Mouse (Mus musculus): Measurements from ENCODE around the gene Smpd2. TPM values are rescaled to one million over a fixed set of nuclear protein-coding genes. Genes with fewer than 3 reads are reported as not detected.

Smpd2 gene
- polyA plus RNA-seq (2014; fragmentation: Illumina TruSeq; extraction: RNeasy Lipid Tissue Mini Kit (QIAGEN cat#74804); ENCODE audit: low read depth, low replicate concordance): 5.0 TPM

DNA sequence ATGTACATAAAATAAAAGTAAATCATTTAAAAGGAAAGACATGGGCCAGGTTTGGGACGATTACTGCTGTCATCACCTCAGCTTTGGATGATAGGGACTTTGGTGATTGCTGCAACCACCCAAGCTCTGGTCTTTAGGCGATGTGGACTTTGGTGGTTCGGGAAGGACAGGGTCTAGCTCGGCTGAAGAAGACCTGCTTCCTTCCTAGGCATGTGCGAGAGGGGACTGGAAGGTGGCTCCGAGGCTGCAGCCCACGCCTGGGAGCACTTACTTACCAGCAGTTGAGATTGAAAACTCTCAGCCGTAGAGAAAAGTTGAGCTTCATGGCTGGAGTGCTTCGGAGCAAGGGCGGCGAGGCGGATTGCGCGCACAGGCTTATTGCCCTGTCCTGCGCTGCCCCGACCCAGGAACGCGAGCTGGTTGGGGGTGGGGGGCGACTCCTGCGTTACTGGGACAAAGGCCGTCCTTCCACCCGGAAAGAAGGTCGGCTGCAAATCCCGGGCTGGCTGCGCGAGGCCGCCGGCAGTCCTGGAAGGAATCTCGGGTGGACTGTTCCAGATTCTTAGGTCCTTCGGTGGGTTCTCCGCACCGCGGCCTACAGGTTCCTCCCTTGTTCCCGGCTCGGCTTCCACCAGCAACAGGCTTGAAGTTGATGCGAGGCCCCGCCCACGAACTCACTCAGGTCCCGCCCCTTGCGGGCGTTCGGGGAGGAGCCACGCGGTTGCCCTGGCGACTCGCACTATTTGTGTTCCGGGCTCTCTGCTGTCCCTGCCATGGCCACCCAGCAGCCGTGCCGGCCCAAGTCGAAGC lies at the start of gene Smpd2, which contains the start of gene Ppil6:
Gene Smpd2 (minus strand): TSS at position 662 of the 810 bp plus-strand sequence.
Gene Ppil6 (plus strand): TSS at position 732 of the 810 bp plus-strand sequence.

DNA sequence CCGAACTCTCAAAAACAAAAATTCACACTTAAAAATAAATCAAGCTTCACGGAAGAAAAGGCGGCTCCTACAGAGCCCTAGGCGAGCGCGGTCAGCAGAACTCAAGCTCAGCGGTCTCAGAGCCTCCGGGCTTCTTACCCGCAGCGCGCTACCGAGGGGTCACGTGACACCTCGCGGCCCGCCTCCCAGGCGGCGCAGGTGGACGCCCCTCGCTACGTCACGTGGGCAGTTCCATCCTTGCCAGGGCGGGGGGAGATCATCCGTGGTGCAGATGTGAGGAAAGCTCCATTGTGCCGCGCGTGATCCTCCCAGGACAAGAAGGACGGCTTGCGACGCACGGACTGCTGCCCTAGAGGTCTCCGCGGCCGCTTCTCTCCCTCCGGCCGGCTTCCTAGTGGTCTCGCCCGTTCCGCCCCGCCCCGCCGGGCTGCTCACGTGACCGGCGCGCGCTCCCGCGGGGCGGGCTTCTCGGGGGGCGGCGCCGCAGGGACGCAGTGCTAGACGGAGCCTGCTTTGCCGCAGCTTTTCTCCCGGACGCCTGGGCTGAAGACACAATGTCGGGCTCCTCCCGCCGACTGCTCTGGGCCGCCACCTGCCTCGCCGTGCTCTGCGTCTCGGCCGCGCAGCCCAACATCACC lies 28.9 kb upstream of the Smpd2 start, which contains the start of gene Cd164:
Gene Cd164 (plus strand): TSS at position 434 of the 638 bp plus-strand sequence.

DNA sequence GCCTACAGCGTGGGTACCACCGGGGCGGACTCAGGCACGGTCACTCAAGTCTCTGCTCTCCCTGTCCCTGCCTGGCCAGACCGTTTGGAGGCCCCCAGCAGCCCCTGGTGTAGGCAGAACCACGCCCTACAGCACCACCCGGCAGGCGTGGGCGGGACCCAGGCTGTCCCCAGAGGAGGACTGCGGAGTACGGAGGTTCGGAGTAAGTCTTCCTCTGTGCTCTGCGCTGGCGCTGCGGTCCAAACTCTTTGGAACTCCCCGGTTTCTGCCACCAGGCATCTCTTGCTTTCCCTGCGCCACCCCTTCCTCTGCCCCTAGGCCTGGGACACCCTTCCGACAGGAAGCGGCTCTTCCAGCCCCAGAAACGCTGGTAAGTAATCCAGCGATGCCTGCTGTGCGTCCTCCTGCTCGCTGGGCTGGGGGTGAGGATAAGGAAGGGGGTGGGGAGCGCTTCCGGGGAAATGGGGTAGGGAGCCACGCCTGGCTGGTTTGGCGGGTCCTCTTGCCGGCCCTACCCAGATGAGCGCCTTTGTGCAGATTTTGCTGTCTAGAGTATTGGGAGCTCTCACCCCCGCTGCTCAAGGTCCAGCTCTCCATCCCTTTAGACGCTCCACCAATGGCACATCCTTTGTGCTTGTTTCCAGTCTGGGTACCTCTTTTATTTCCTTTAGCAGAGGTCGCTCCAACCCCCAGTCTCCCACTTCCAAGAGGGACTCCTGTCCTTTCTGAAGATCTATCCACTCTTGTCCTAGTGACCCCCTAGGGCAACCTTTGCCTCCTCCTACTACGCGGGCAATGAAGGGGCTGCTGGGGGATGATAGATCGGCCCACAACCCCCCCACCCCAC lies 13.8 kb downstream of the Smpd2 start, which contains the start of gene Mical1:
Gene Mical1 (plus strand): TSS at position 144 of the 847 bp plus-strand sequence.

DNA sequence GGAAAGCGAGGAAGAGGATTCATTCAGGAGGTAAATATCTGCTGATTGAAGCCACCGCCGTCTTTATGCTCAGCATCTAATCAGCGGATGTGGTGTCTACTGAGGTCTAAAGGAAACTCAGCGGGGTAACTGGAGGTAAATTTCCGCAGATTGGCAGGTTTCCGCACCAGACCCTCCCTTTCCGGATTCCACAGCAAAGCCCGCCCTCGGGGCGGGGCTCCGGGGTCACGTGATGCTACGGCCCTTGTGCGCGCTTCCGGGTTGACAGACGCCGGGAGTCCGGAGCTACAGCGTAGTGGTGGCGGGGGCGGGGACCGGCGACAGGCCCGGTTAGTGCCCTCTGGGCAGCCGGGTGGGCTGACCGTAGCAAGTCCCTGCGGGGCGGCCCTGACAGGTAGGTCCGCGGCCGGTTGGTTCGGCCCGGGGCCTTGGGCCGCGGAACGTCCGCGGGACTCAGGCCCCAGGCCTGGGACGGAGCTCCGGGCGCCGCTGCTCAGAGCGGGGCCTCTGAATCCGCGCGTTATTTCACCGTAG lies 40.0 kb downstream of the Smpd2 start, which contains the start of gene Zbtb24:
Gene Zbtb24 (plus strand): TSS at position 247 of the 534 bp plus-strand sequence.

Other genes with a start within 250 kb of the Smpd2 start
- 17.2 TPM for gene Fig4, start 187.1 kb downstream of the Smpd2 start, polyA plus RNA-seq (2014; fragmentation: Illumina TruSeq; extraction: RNeasy Lipid Tissue Mini Kit (QIAGEN cat#74804); ENCODE audit: low read depth, low replicate concordance)
- not detected for gene Ak9, start 186.4 kb downstream of the Smpd2 start, polyA plus RNA-seq (2014; fragmentation: Illumina TruSeq; extraction: RNeasy Lipid Tissue Mini Kit (QIAGEN cat#74804); ENCODE audit: low read depth, low replicate concordance)
- gene Zbtb24, start 40.0 kb downstream of the Smpd2 start, polyA plus RNA-seq (2014; fragmentation: Illumina TruSeq; extraction: RNeasy Lipid Tissue Mini Kit (QIAGEN cat#74804); ENCODE audit: low read depth, low replicate concordance): 11.5 TPM
- gene Mical1, start 14.1 kb downstream of the Smpd2 start, polyA plus RNA-seq (2014; fragmentation: Illumina TruSeq; extraction: RNeasy Lipid Tissue Mini Kit (QIAGEN cat#74804); ENCODE audit: low read depth, low replicate concordance): 3.7 TPM
- 7.3 TPM for gene Ppil6, start 70 bp upstream of the Smpd2 start, polyA plus RNA-seq (2014; fragmentation: Illumina TruSeq; extraction: RNeasy Lipid Tissue Mini Kit (QIAGEN cat#74804); ENCODE audit: low read depth, low replicate concordance)
- gene Cd164, start 29.0 kb upstream of the Smpd2 start, polyA plus RNA-seq (2014; fragmentation: Illumina TruSeq; extraction: RNeasy Lipid Tissue Mini Kit (QIAGEN cat#74804); ENCODE audit: low read depth, low replicate concordance): 932 TPM
- gene Ccdc162, start 226.3 kb upstream of the Smpd2 start, polyA plus RNA-seq (2014; fragmentation: Illumina TruSeq; extraction: RNeasy Lipid Tissue Mini Kit (QIAGEN cat#74804); ENCODE audit: low read depth, low replicate concordance): 0.47 TPM